Mouse (Mus musculus) heart, embryonic 16.5 days (tissue): ENCODE results near the gene Abhd6. TPM values are rescaled to one million over a fixed set of nuclear protein-coding genes. Genes with fewer than 3 reads are reported as not detected.
A peak's percentile ranks its signal among the peaks of the same experiment; 100 is the strongest.

ENCODE experiments used
- ATAC-seq: fragments of 200-750 bp; cut with Nextera tagmentation; replicated peaks from 2 replicates; pipeline ENCODE4 v1.8.0; 2017; ENCODE audit warnings: moderate number of reproducible peaks; ENCODE audit not compliant: insufficient read depth, low FRiP score; ENCODE audit errors: extremely low read depth
- H3K27ac ChIP-seq: fragments of 300-500 bp; sonication (generic); 2 replicates; pipeline ENCODE4 v1.5.1; 2014; ENCODE audit warnings: mild to moderate bottlenecking, low read length, control low read depth, moderate library complexity
- H3K27me3 ChIP-seq: fragments of 300-500 bp; sonication (generic); 2 replicates; pipeline ENCODE4 v1.6.1; 2014; ENCODE audit warnings: low read length, mixed read lengths; ENCODE audit not compliant: control insufficient read depth, insufficient read depth
- H3K36me3 ChIP-seq: fragments of 300-500 bp; sonication (generic); 2 replicates; pipeline ENCODE4 v1.6.1; 2014; ENCODE audit not compliant: control insufficient read depth, insufficient read depth
- H3K4me1 ChIP-seq: fragments of 300-500 bp; sonication (generic); 2 replicates; pipeline ENCODE4 v1.6.1; 2014; ENCODE audit warnings: low read length, mixed read lengths; ENCODE audit not compliant: control insufficient read depth, insufficient read depth
- H3K4me2 ChIP-seq: fragments of 300-500 bp; sonication (generic); 2 replicates; pipeline ENCODE4 v1.6.1; 2014; ENCODE audit warnings: low read depth, mild to moderate bottlenecking, control low read depth, low read length
- H3K4me3 ChIP-seq: fragments of 300-500 bp; sonication (generic); 2 replicates; pipeline ENCODE4 v1.5.1; 2014; ENCODE audit warnings: mild to moderate bottlenecking, control low read depth, low read length
- H3K9ac ChIP-seq: fragments of 300-500 bp; sonication (generic); 2 replicates; pipeline ENCODE4 v1.6.1; 2014; ENCODE audit warnings: low read length, control low read depth
- H3K9me3 ChIP-seq: fragments of 300-500 bp; sonication (generic); replicated peaks from 2 replicates; pipeline ENCODE4 v1.6.1; 2016; ENCODE audit warnings: low read length; ENCODE audit not compliant: control insufficient read depth
- WGBS: fragments of 180-500 bp; shearing (Covaris S2); extraction: QIAGEN DNeasy Blood & Tissue Kit; methylation state at CpG from one replicate; pipeline ENCODE4 v1.1.7; 2014; 5-methylcytosine and 5-hydroxymethylcytosine counted together
- polyA plus RNA-seq: library from polyadenylated mRNA; unstranded; fragments of >200 nt; fragmentation: Nextera tagmentation; extraction: Ambion mirVana; gene quantifications from 2 replicates; pipeline ENCODE4 v1.2.1, GENCODE M21; 2015

Abhd6 gene
- polyA plus RNA-seq, 1 experiment from 2014 or later: 13.1 TPM

GRCm38 (mm10) chr14:7991108-7991776 lies 11.5 kb upstream of the Abhd6 start:
- Histone ChIP-seq H3K27me3 (no peaks in the 10 kb centered on the region), H3K4me3 (no peak overlapping the region), H3K4me1 (no peaks in the 10 kb centered on the region), H3K4me2 (no peak overlapping the region), H3K27ac (no peak overlapping the region), H3K9me3 (no peaks in the 10 kb centered on the region), H3K36me3 (no peaks in the 10 kb centered on the region), H3K9ac (no peak overlapping the region)
- 70% methylated on average over 5 of the region's 5 CpGs for WGBS
- no peak for ATAC-seq

DNA sequence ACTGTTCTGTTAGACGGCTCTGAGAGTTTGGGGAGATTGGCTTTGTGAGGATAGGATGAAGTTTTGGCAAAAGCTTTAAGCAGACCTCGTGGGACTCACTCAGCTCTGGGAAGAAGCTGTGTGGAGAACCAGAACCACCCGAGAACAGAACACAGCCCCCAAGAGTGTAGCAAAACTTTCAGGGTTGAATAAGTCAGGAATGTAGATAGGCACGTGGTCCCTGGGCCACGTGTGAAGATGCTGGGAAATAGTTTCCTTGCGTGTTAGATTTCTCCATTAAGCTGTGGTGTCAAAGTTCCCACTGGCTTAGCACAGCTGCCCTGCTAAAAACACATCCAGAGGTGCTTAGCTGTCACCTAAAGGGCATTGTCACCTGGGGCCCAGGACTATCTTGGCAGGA lies 10.5 kb upstream of the Abhd6 start:
- H3K9ac ChIP-seq: no peak overlapping the region
- H3K4me2 ChIP-seq: no peak overlapping the region
- H3K4me1 ChIP-seq: peaks cover 4% of the 10 kb centered on the region
- 47% methylated on average over 6 of the region's 6 CpGs for WGBS
- no peaks in the 10 kb centered on the region for H3K36me3 ChIP-seq
- H3K9me3 ChIP-seq: no peaks in the 10 kb centered on the region
- no peaks in the 10 kb centered on the region for H3K27me3 ChIP-seq
- H3K4me3 ChIP-seq: no peak overlapping the region
- no peak overlapping the region for H3K27ac ChIP-seq
- ATAC-seq: no peak

GRCm38 (mm10) chr14:7994271-7994767 lies 8.4 kb upstream of the Abhd6 start, which contains the start of gene Dnase1l3:
TSS of gene Dnase1l3 (minus strand) at chr14:7994573.
- H3K27me3 ChIP-seq: no peaks in the 10 kb centered on the region
- H3K4me2 ChIP-seq: no peak within 1 kb of the TSS
- H3K27ac ChIP-seq: no peak within 1 kb of the TSS
- H3K9ac ChIP-seq: no peak within 1 kb of the TSS
- 49% methylated on average over 8 of the region's 8 CpGs for WGBS
- H3K36me3 ChIP-seq: no peaks in the 10 kb centered on the region
- no peak for ATAC-seq
- H3K4me1 ChIP-seq: peaks cover 6% of the 10 kb centered on the region
- H3K9me3 ChIP-seq: no peaks in the 10 kb centered on the region
- no peak within 1 kb of the TSS for H3K4me3 ChIP-seq

DNA sequence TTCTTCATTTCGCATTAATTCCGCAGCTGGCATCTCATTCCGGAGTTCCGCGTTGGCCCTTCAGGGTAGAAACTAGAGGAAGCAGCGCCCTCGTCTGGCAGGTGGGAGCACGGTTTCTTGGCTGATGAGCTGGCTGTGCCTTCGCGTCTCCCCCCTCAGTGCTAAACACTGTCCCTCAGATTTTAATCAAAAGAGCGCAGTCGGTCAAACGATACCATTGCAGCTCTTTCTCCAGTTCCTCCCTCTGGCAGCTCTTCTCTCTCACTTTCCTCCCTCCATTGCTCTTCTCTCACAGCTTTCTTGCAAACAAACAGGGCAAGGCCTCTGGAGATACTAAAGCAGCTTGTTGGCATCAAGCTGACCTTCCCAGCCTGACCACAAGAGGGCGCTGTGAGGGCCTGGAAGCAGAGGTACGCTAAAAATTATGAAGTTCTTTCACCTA lies 5.4 kb upstream of the Abhd6 start:
- H3K4me3 ChIP-seq: peak overlapping the region; percentile 43
- H3K36me3 ChIP-seq: no peaks in the 10 kb centered on the region
- H3K4me2 ChIP-seq: peak overlapping the region; percentile 67
- peak; percentile 33 for ATAC-seq
- 3% methylated on average over 15 of the region's 15 CpGs for WGBS
- H3K9me3 ChIP-seq: no peaks in the 10 kb centered on the region
- H3K27ac ChIP-seq: no peak overlapping the region
- H3K9ac ChIP-seq: peak overlapping the region; percentile 62
- H3K4me1 ChIP-seq: peaks cover 8% of the 10 kb centered on the region
- H3K27me3 ChIP-seq: peaks cover 10% of the 10 kb centered on the region; the same call in 1 of the 2 replicates

- H3K27me3 ChIP-seq: peaks cover 10% of the 10 kb centered on the region; the same call in 1 of the 2 replicates
- ATAC-seq: no peak
- no peak overlapping the region for H3K27ac ChIP-seq
- no peaks in the 10 kb centered on the region for H3K36me3 ChIP-seq
- no peak overlapping the region for H3K4me3 ChIP-seq
- no peaks in the 10 kb centered on the region for H3K9me3 ChIP-seq
- H3K4me1 ChIP-seq: peaks cover 19% of the 10 kb centered on the region
- 61% methylated on average over 3 of the region's 3 CpGs for WGBS
- H3K4me2 ChIP-seq: no peak overlapping the region
- no peak overlapping the region for H3K9ac ChIP-seq
Observed at GRCm38 (mm10) chr14:7999030-7999429, 3.7 kb upstream of the Abhd6 start.

DNA sequence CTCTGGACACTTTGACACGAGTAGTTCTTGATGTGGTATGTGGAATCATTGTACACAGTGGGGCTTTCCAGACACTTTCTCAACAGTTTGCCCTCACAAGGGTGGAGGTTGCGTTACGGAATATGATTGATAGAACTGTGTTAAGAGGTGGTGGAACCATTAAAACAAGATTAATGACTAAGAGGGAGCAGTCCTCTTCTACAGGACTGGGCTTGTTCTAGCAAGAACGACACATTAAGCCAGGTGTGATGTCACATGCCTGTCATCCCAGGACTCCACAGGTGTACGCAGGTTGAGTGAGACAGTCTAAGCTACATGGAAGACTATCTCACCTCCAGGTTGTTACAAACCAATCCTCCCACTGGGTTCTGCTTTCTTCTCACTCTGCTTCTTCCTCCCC lies 3.3 kb upstream of the Abhd6 start:
- Histone ChIP-seq H3K27ac (no peak overlapping the region), H3K4me2 (no peak overlapping the region), H3K27me3 (peaks cover 12% of the 10 kb centered on the region; the same call in 1 of the 2 replicates), H3K4me3 (no peak overlapping the region), H3K4me1 (peaks cover 21% of the 10 kb centered on the region), H3K9ac (no peak overlapping the region), H3K36me3 (no peaks in the 10 kb centered on the region), H3K9me3 (no peaks in the 10 kb centered on the region)
- WGBS: 78% methylated on average over 5 of the region's 5 CpGs
- no peak for ATAC-seq

DNA sequence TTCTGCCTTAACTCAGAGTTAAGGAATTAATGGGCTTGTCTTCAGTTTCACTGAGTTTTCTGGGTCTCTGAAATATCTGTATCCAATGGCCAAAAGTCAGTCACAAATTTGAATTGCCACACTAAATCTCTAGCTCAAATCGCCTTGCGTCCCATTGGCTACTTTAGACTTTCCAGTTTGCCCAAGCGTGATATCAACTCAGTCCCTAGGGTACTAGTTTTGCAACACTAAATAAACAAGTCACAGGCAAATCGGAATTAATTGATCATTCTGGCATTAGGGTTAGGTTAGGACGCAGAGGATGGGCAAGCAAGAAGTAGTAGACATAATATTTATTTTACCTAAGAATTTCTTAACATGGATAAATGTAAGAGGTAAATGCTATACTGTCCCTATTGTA lies 2.5 kb upstream of the Abhd6 start:
- no peak overlapping the region for H3K4me2 ChIP-seq
- no peaks in the 10 kb centered on the region for H3K36me3 ChIP-seq
- no peak overlapping the region for H3K9ac ChIP-seq
- H3K27ac ChIP-seq: no peak overlapping the region
- no peaks in the 10 kb centered on the region for H3K9me3 ChIP-seq
- no peak overlapping the region for H3K4me3 ChIP-seq
- peaks cover 21% of the 10 kb centered on the region for H3K4me1 ChIP-seq
- ATAC-seq: no peak
- WGBS: 83% methylated on average over 5 of the region's 5 CpGs
- H3K27me3 ChIP-seq: peaks cover 12% of the 10 kb centered on the region; the same call in 1 of the 2 replicates

DNA sequence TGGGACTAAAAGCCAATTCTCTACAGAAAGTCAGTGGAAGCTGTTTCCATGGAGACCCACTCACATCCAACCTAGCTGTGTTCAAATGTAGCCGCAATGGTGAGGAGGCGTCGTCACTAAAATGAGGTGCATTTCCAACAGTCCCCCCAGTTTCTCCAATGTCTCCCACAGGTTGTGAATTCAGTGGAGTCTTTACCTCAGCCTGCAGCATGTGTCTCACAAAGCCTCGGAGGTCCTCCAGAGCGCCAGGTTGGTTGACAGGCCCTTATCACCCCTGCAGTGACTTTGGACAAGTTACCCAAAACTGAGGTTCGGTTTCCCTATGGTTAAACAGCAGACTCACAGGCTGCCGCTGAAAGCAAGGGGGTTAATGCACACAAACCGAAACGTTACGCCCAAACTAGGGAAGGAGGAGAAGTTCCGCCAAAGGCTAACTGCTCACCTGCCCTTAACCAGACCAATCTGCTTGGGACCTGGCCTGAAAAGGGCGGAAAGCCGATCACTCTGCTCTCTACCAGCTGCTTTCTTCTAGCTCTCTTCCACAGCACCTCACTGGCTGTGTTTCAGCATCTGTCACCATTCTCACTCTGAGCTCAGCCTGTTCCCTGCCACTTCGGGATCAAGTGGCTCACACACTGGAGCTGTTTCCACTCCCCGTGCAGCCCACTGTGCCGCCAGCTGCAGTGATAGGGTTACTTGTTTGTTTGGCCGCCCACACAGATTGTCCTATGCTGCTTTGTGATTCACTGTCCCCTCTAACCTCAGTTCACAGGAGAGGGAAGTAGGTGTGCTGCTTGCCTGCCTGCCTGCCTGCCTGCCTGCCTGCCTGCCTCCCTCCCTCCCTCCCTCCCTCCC lies 1.6 kb upstream of the Abhd6 start:
- 21% methylated on average over 17 of the region's 17 CpGs for whole genome bisulfite sequencing
- no peak overlapping the region for H3K9ac ChIP-seq
- peaks cover 21% of the 10 kb centered on the region for H3K4me1 ChIP-seq
- ATAC-seq: no peak
- H3K27me3 ChIP-seq: peaks cover 12% of the 10 kb centered on the region; the same call in 1 of the 2 replicates
- no peak overlapping the region for H3K27ac ChIP-seq
- H3K4me2 ChIP-seq: peak overlapping the region; percentile 18
- no peaks in the 10 kb centered on the region for H3K36me3 ChIP-seq
- 0 out of 2 replicates have a peak overlapping the region, but pooled peaks have one; percentile 2 for H3K4me3 ChIP-seq
- no peaks in the 10 kb centered on the region for H3K9me3 ChIP-seq
